Mouse (Mus musculus) left cerebral cortex, adult 6 months (tissue): ENCODE measurements around the gene Gm3020. TPM values are rescaled to one million over a fixed set of nuclear protein-coding genes. Genes with fewer than 3 reads are reported as not detected.

Experiments used
- long read RNA-seq, 2 experiments: library from polyadenylated mRNA; unstranded; transcript quantifications; one replicate each; pipeline ENCODE4 v2.0.0; 2019 to 2020
- polyA plus RNA-seq: library from polyadenylated mRNA; unstranded; fragments of <200 nt; fragmentation: Nextera tagmentation; gene quantifications from 2 replicates; pipeline ENCODE4 v1.2.3, GENCODE M21; 2021

Gm3020 gene
- polyA plus RNA-seq = 1.3 and 2.3 TPM in 2 replicates
- long read RNA-seq, experiment 1, transcript Gm3020-202 (7 exons, 1,933 nt) = major isoform, 13 of 16 reads
- long read RNA-seq, experiment 1, partial matches to known transcripts = 0 of 16 reads
- long read RNA-seq, experiment 1, other reads (novel, unspliced or antisense) = 3 of 16 reads
- long read RNA-seq, experiment 2, partial matches to known transcripts = 0 of 2 reads
- long read RNA-seq, experiment 2, other reads (novel, unspliced or antisense) = 0 of 2 reads

GRCm38 (mm10) chr14:3651730-3652129, at the start of gene Gm3020:
TSS of gene Gm3020 (plus strand) at chr14:3652030.

DNA sequence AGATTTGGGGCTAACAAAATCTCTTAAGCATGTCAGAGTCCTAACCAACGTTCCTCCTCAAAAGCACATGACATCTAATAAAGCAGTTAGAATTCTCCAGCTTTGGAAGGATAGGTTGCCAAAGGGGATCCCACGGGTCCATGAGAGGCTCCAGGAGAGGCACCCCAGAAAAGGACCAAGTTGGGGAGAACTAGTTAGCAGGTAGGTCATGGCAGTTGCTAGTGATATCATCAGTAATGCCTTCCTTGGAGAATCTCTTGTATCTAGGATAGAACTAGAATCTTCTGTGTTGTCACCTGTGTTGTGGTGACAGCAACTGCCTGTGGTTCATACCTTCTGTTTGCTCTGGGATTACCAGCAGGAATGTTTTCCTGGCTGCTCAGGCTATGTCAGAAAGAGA, 17.6 kb upstream of the Gm3020 start, which contains the start of gene Gm3012:
Gene Gm3012, plus strand, starts transcription at position 301 of the 400 bp plus-strand sequence.

DNA sequence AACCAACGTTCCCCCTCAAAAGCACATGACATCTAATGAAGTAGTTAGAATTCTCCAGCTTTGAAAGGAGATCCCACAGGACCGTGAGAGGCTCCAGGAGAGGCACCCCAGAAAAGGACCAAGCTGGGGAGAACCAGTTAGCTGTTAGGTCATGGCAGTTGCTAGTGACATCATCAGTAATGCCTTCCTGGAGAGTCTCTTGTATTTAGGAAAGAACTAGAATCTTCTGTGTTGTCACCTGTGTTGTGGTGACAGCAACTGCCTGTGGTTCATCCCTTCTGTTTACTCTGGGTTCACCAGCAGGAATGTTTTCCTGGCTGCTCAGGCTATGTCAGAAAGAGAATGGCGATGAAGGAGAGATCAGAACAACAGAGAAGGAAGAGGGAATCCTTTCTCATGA, 36.7 kb downstream of the Gm3020 start, which contains the start of gene Gm3043:
Gene Gm3043, plus strand, starts transcription at position 301 of the 400 bp plus-strand sequence.

Other genes starting within 250 kb of the Gm3020 start
- 1.3 and 2.3 TPM in 2 replicates for gene Gm10409, start 239.4 kb upstream of the Gm3020 start, polyA plus RNA-seq
- 0.11 and 0.82 TPM in 2 replicates for gene Gm3005, start 223.9 kb upstream of the Gm3020 start, polyA plus RNA-seq
- gene Gm10408, start 202.7 kb upstream of the Gm3020 start, polyA plus RNA-seq = 0.18 TPM in 1 of 2 replicates, not detected in the other
- gene Gm3012, start 17.5 kb upstream of the Gm3020 start, polyA plus RNA-seq = not detected in 2 replicates
- gene Gm3043, start 36.8 kb downstream of the Gm3020 start, polyA plus RNA-seq = not detected in 2 replicates
- 0.43 and 0.47 TPM in 2 replicates for gene Gm3002, start 158.0 kb downstream of the Gm3020 start, polyA plus RNA-seq
- gene Gm3033, start 194.2 kb downstream of the Gm3020 start, polyA plus RNA-seq = not detected in 2 replicates
- 0.14 and 0.17 TPM in 2 replicates for gene Gm2916, start 232.1 kb downstream of the Gm3020 start, polyA plus RNA-seq